Mouse (Mus musculus) erythroblast, embryonic 14.5 days (primary cell): ENCODE results near the gene Gltpd2. TPM values are rescaled to one million over a fixed set of nuclear protein-coding genes. Genes with fewer than 3 reads are reported as not detected.
"Not testable (repeated sequence)": the region's sequence is repeated elsewhere in the genome, so short reads cannot be mapped to it uniquely, and the experiment has no call there.

Experiments used
- H3K27me3 ChIP-seq: 2 replicates; pipeline ENCODE4 v1.6.1; 2012; ENCODE audit warnings: inconsistent platforms; ENCODE audit not compliant: control insufficient read depth
- H3K36me3 ChIP-seq: 2 replicates; pipeline ENCODE4 v1.6.1; 2012; ENCODE audit warnings: mild to moderate bottlenecking, inconsistent platforms; ENCODE audit not compliant: control insufficient read depth
- H3K4me1 ChIP-seq: 2 replicates; pipeline ENCODE4 v1.6.1; 2012; ENCODE audit warnings: inconsistent platforms; ENCODE audit not compliant: control insufficient read depth
- H3K4me3 ChIP-seq: replicated peaks from 2 replicates; pipeline ENCODE3; 2012; ENCODE audit warnings: moderate library complexity, mild to moderate bottlenecking, inconsistent platforms
- H3K9me3 ChIP-seq: 2 replicates; pipeline ENCODE4 v1.6.1; 2012; ENCODE audit warnings: low read length, inconsistent platforms, mixed read lengths; ENCODE audit not compliant: control insufficient read depth
- GATA1 ChIP-seq: IDR thresholded peaks from 2 replicates; pipeline ENCODE4 v1.6.1; 2012; ENCODE audit warnings: low read length, inconsistent platforms, mixed read lengths
- TAL1 ChIP-seq: IDR thresholded peaks from 3 replicates; pipeline ENCODE4 v1.6.1; 2012; ENCODE audit warnings: low read length, inconsistent platforms, mixed read lengths
- polyA plus RNA-seq: library from polyadenylated mRNA; stranded (reverse); fragments of >175 nt; gene quantifications from 2 replicates; pipeline ENCODE4 v1.2.3, GENCODE M21; 2012

Gltpd2 gene
- polyA plus RNA-seq, 1 experiment = not detected

GRCm38 (mm10) chr11:70525726-70526125, 6.7 kb downstream of the Gltpd2 start:
- H3K36me3 ChIP-seq = peaks cover 35% of the 10 kb centered on the region
- H3K4me3 ChIP-seq = peak overlapping the region; percentile 69
- peaks cover 22% of the 10 kb centered on the region for H3K4me1 ChIP-seq
- H3K27me3 ChIP-seq = peaks cover 4% of the 10 kb centered on the region
- TF ChIP-seq GATA1 (no peak), TAL1 (no peak)
- H3K9me3 ChIP-seq = no peaks in the 10 kb centered on the region

GRCm38 (mm10) chr11:70526211-70526610, 7.2 kb downstream of the Gltpd2 start:
- peak overlapping the region; percentile 69 for H3K4me3 ChIP-seq
- H3K27me3 ChIP-seq = peaks cover 2% of the 10 kb centered on the region; the same call in 1 of the 2 replicates
- no peak for TF ChIP-seq TAL1
- TF ChIP-seq GATA1 = no peak

GRCm38 (mm10) chr11:70528610-70529009, 9.6 kb downstream of the Gltpd2 start:
- Histone ChIP-seq H3K4me3 (no peak overlapping the region), H3K36me3 (peaks cover 35% of the 10 kb centered on the region)
- TF ChIP-seq GATA1 (no peak), TAL1 (no peak)

More at GRCm38 (mm10) chr11:70526211-70526610, 7.2 kb downstream of the Gltpd2 start:
- H3K36me3 ChIP-seq = peaks cover 35% of the 10 kb centered on the region
- peaks cover 21% of the 10 kb centered on the region for H3K4me1 ChIP-seq
- H3K9me3 ChIP-seq = no peaks in the 10 kb centered on the region

GRCm38 (mm10) chr11:70531065-70531464, 12.1 kb downstream of the Gltpd2 start:
- not testable (repeated sequence) for H3K4me3 ChIP-seq, H3K9me3 ChIP-seq, H3K27me3 ChIP-seq
- H3K4me1 ChIP-seq = peaks cover 11% of the 10 kb centered on the region
- H3K36me3 ChIP-seq = peaks cover 33% of the 10 kb centered on the region

More at GRCm38 (mm10) chr11:70528610-70529009, 9.6 kb downstream of the Gltpd2 start:
- Histone ChIP-seq H3K9me3 (no peaks in the 10 kb centered on the region), H3K27me3 (no peaks in the 10 kb centered on the region), H3K4me1 (peaks cover 21% of the 10 kb centered on the region)

GRCm38 (mm10) chr11:70532839-70533238, 13.8 kb downstream of the Gltpd2 start, which contains the start of gene Gm40193:
Gm40193 (minus strand) TSS chr11:70532939.
- Histone ChIP-seq H3K36me3 (peaks cover 15% of the 10 kb centered on the region), H3K27me3 (peaks cover 3% of the 10 kb centered on the region; the same call in 1 of the 2 replicates), H3K4me3 (no peak within 1 kb of the TSS), H3K4me1 (no peaks in the 10 kb centered on the region), H3K9me3 (no peaks in the 10 kb centered on the region)
- no peak for TF ChIP-seq TAL1
- no peak for TF ChIP-seq GATA1

GRCm38 (mm10) chr11:70539423-70539822, 20.4 kb downstream of the Gltpd2 start:
- TF ChIP-seq GATA1 = no peak
- no peak for TF ChIP-seq TAL1
- Histone ChIP-seq H3K4me1 (peaks cover 12% of the 10 kb centered on the region), H3K4me3 (peak overlapping the region; percentile 54), H3K36me3 (no peaks in the 10 kb centered on the region), H3K27me3 (peaks cover 45% of the 10 kb centered on the region), H3K9me3 (no peaks in the 10 kb centered on the region)

DNA sequence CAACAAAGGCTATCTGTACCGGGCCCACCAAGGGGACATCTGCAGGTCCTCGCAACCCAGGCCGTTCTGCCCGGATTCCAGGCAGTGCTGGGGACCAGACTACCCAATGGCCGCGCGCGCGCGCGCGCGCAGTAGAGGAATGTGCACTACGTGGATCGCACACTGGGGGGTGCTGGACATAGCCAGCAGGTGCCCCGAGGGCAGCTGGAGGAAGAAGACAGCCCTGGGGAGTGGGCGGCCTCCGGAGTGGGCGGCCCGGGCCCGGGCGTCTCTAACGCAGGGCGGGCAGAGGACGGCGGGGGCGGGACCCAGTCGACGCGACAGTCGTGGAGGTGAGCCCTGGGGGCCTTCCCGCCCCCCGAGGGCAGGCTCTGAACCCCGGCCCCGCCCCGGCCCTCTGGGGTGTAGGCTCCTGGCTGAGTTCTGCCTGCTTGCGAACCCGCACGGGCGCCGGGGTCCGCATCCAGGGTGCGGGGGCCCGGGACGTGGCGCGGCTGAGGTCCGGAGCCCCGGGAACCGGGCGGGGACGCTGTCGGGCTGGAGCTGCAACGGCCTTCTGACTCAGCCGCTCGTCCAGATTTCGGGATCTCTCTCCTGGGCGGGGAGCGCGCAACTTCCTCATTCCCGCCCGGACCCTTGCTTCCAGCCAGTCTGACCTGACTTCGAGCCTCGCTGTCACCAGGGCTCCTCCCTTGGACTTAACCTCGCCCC, 21.0 kb downstream of the Gltpd2 start, which contains the start of gene Pld2:
Gene Pld2, plus strand, starts transcription at position 188 of the 711 bp plus-strand sequence.
- Histone ChIP-seq H3K36me3 (no peaks in the 10 kb centered on the region), H3K4me1 (peaks cover 12% of the 10 kb centered on the region), H3K27me3 (peaks cover 48% of the 10 kb centered on the region), H3K4me3 (peak within 1 kb of the TSS; percentile 54), H3K9me3 (no peaks in the 10 kb centered on the region)
- TF ChIP-seq TAL1 (no peak), GATA1 (no peak)

DNA sequence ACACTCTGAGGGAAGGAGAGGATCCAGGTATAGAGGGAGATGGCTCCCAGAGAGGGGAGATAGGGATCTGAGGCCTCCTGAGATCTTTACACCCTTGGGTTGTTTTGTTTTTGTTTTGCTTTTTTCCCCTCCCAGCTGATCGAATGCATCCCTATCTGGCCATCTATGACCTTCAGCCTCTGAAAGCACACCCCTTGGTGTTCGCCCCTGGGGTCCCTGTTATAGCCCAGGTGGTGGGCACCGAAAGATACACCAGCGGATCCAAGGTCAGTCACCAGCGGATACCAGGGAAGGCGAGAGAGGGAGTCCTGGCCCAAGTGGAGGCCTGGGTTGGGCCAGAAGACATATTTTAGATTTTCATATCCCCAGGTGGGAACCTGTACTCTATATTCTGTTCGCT, 21.9 kb downstream of the Gltpd2 start:
- Histone ChIP-seq H3K4me3 (no peak overlapping the region), H3K36me3 (no peaks in the 10 kb centered on the region), H3K9me3 (no peaks in the 10 kb centered on the region), H3K27me3 (peaks cover 48% of the 10 kb centered on the region), H3K4me1 (peaks cover 12% of the 10 kb centered on the region)
- TF ChIP-seq GATA1 = no peak
- no peak for TF ChIP-seq TAL1

GRCm38 (mm10) chr11:70541415-70541814, 22.4 kb downstream of the Gltpd2 start:
- TF ChIP-seq TAL1 (no peak), GATA1 (no peak)
- Histone ChIP-seq H3K36me3 (no peaks in the 10 kb centered on the region), H3K27me3 (peaks cover 48% of the 10 kb centered on the region), H3K4me1 (peaks cover 12% of the 10 kb centered on the region), H3K4me3 (no peak overlapping the region), H3K9me3 (no peaks in the 10 kb centered on the region)
